Mouse (Mus musculus) olfactory bulb, adult 2 months (tissue): ENCODE data around the gene Dyrk1a.

Experiments
- CTCF ChIP-seq: fragments of 200-500 bp; IDR thresholded peaks from 2 replicates; pipeline ENCODE4 v1.5.1; 2012; ENCODE audit warnings: low read depth, mild to moderate bottlenecking, low read length, moderate library complexity; ENCODE audit not compliant: insufficient read depth
- POLR2A ChIP-seq: fragments of 200-500 bp; IDR thresholded peaks from 2 replicates; pipeline ENCODE4 v1.6.1; 2012; ENCODE audit warnings: mild to moderate bottlenecking, low read depth, low read length, moderate library complexity; ENCODE audit not compliant: insufficient read depth

GRCm38 (mm10) chr16:94542898-94543297 is 26.9 kb upstream of the Dyrk1a start:
- no peak for TF ChIP-seq CTCF
- no peak for TF ChIP-seq POLR2A
